Mouse (Mus musculus) CH12.LX (cell line): Measurements from ENCODE around the gene Suclg2. TPM values are rescaled to one million over a fixed set of nuclear protein-coding genes. Genes with fewer than 3 reads are reported as not detected.
A peak's percentile ranks its signal among the peaks of the same experiment; 100 is the strongest.
"Not testable (repeated sequence)": the region's sequence is repeated elsewhere in the genome, so short reads cannot be mapped to it uniquely, and the experiment has no call there.

ENCODE experiments used
- DNase-seq: peaks from one replicate; pipeline ENCODE4 v3.0.0-alpha.2; 2013; ENCODE audit errors: extremely low read depth
- H3K27ac ChIP-seq: 2 replicates; pipeline ENCODE4 v1.5.1; 2012; ENCODE audit warnings: low read depth, mild to moderate bottlenecking, control low read depth, moderate library complexity; ENCODE audit not compliant: insufficient read depth
- H3K27me3 ChIP-seq: replicated peaks from 2 replicates; pipeline ENCODE3; 2012; ENCODE audit warnings: inconsistent platforms
- H3K36me3 ChIP-seq, 2 experiments: replicated peaks in 1 of 2; 2 replicates each; pipeline versions ENCODE3 to v1.6.1; 2012; ENCODE audit warnings: inconsistent platforms in 1 of 2, low read length in 1 of 2, mild to moderate bottlenecking in 1 of 2, mixed read lengths in 1 of 2, moderate library complexity in 1 of 2; ENCODE audit not compliant: control insufficient read depth in 1 of 2, insufficient read depth in 1 of 2
- H3K4me1 ChIP-seq, 2 experiments: 2 replicates each; pipeline ENCODE4 v1.6.1; 2012; ENCODE audit warnings: inconsistent platforms in 1 of 2, moderate library complexity in 1 of 2; ENCODE audit not compliant: insufficient read depth in 2 of 2, control insufficient read depth in 1 of 2
- H3K4me2 ChIP-seq: 2 replicates; pipeline ENCODE4 v1.6.1; 2012; ENCODE audit warnings: low read depth, mild to moderate bottlenecking, control low read depth; ENCODE audit not compliant: poor library complexity, insufficient read depth, severe bottlenecking
- H3K4me3 ChIP-seq, 3 experiments: fragments of 150-350 bp in 1 of 3; sonication (generic) in 1 of 3; replicated peaks in 1 of 3; 2 replicates each; pipeline versions ENCODE3 to v1.5.1; 2011 to 2012; ENCODE audit warnings: low read depth in 2 of 3, low read length in 2 of 3, mild to moderate bottlenecking in 2 of 3, moderate library complexity in 2 of 3, control low read depth in 1 of 3, improper control_type of control experiment in 1 of 3, inconsistent platforms in 1 of 3, mixed read lengths in 1 of 3; ENCODE audit not compliant: poor library complexity in 1 of 3
- H3K79me2 ChIP-seq: replicated peaks from 2 replicates; pipeline ENCODE4 v1.6.1; 2012; ENCODE audit warnings: mild to moderate bottlenecking, moderate library complexity; ENCODE audit not compliant: control insufficient read depth, poor library complexity, insufficient read depth, severe bottlenecking; ENCODE audit errors: extremely low read depth
- H3K9ac ChIP-seq: 2 replicates; pipeline ENCODE4 v1.6.1; 2012; ENCODE audit warnings: low read depth, mild to moderate bottlenecking, control low read depth, moderate library complexity; ENCODE audit not compliant: insufficient read depth
- H3K9me3 ChIP-seq: replicated peaks from 2 replicates; pipeline ENCODE3; 2012; ENCODE audit warnings: low read length, inconsistent platforms, mixed read lengths
- ELF1 ChIP-seq: IDR thresholded peaks from 2 replicates; pipeline ENCODE4 v1.6.1; 2014; ENCODE audit warnings: low read depth, mild to moderate bottlenecking, inconsistent platforms, low read length, improper control_type of control experiment
- EP300 ChIP-seq: IDR thresholded peaks from 2 replicates; pipeline ENCODE4 v1.6.1; 2011; ENCODE audit warnings: low read length, improper control_type of control experiment
- HCFC1 ChIP-seq: IDR thresholded peaks from 2 replicates; pipeline ENCODE4 v1.6.1; 2012; ENCODE audit warnings: low read depth, mild to moderate bottlenecking, inconsistent platforms, low read length, improper control_type of control experiment
- IRF4 ChIP-seq: IDR thresholded peaks from 2 replicates; pipeline ENCODE4 v1.6.1; 2014; ENCODE audit warnings: low read depth, mild to moderate bottlenecking, inconsistent platforms, low read length, improper control_type of control experiment
- JUN ChIP-seq: IDR thresholded peaks from 2 replicates; pipeline ENCODE4 v1.6.1; 2011; ENCODE audit warnings: low read depth, mild to moderate bottlenecking, low read length, improper control_type of control experiment, moderate library complexity; ENCODE audit not compliant: insufficient read depth
- JUND ChIP-seq: conservative IDR thresholded peaks from 2 replicates; pipeline ENCODE4 v1.6.1; 2011; ENCODE audit warnings: low read depth, low read length, improper control_type of control experiment
- KAT2A ChIP-seq: IDR thresholded peaks from 2 replicates; pipeline ENCODE4 v1.6.1; 2012; ENCODE audit warnings: low read length, improper control_type of control experiment, inconsistent platforms; ENCODE audit not compliant: insufficient replicate concordance
- MAX ChIP-seq: IDR thresholded peaks from 2 replicates; pipeline ENCODE4 v1.6.1; 2011; ENCODE audit warnings: low read length, improper control_type of control experiment
- MXI1 ChIP-seq: IDR thresholded peaks from 2 replicates; pipeline ENCODE4 v1.6.1; 2011; ENCODE audit warnings: mild to moderate bottlenecking, low read depth, low read length, improper control_type of control experiment
- NELFE ChIP-seq: IDR thresholded peaks from 2 replicates; pipeline ENCODE4 v1.6.1; 2011; ENCODE audit warnings: low read depth, low read length, improper control_type of control experiment
- NRF1 ChIP-seq: IDR thresholded peaks from 2 replicates; pipeline ENCODE4 v1.6.1; 2014; ENCODE audit warnings: low read depth, mild to moderate bottlenecking, inconsistent platforms, low read length, improper control_type of control experiment, moderate library complexity
- POLR2A ChIP-seq: IDR thresholded peaks from 2 replicates; pipeline ENCODE4 v1.6.1; 2011; ENCODE audit warnings: low read depth, mild to moderate bottlenecking, improper control_type of control experiment, low read length
- POLR2AphosphoS2 ChIP-seq: IDR thresholded peaks from 2 replicates; pipeline ENCODE4 v1.6.1; 2011; ENCODE audit warnings: low read depth, low read length, improper control_type of control experiment
- RAD21 ChIP-seq: IDR thresholded peaks from 2 replicates; pipeline ENCODE4 v1.6.1; 2011; ENCODE audit warnings: low read depth, mild to moderate bottlenecking, low read length, improper control_type of control experiment, moderate library complexity
- USF1 ChIP-seq: IDR thresholded peaks from 2 replicates; pipeline ENCODE4 v1.6.1; 2014; ENCODE audit warnings: low read depth, mild to moderate bottlenecking, inconsistent platforms, low read length, improper control_type of control experiment
- USF2 ChIP-seq: conservative IDR thresholded peaks from 2 replicates; pipeline ENCODE4 v1.6.1; 2011; ENCODE audit warnings: low read depth, low read length, improper control_type of control experiment
- dilution Hi-C: fragments of 300-500 bp; cut with MboI; formaldehyde crosslinking; loops from 2 replicates; pipeline ENCODE4 v1.14.3; 2020; ENCODE audit warnings: low sequenced_read_pairs; ENCODE audit not compliant: extremely low pct_unique_long_range_greater_than_20kb, extremely low pct_ligation_motif_present
- in situ Hi-C: fragments of 300-500 bp; cut with MboI; formaldehyde crosslinking; loops from 3 replicates; pipeline ENCODE4 v1.14.3; 2019; ENCODE audit warnings: low sequenced_read_pairs, low pct_ligation_motif_present, low pct_unique_long_range_greater_than_20kb, mixed read lengths
- polyA plus RNA-seq: library from polyadenylated mRNA; unstranded; fragments of >175 nt; gene quantifications from 2 replicates; pipeline ENCODE4 v1.2.1, GENCODE M21; 2012; ENCODE audit warnings: low read depth; ENCODE audit not compliant: insufficient read length
- total RNA-seq, 2 experiments: library from RNA; depleted of rRNA; stranded (reverse); fragments of 300-350 nt in 1 of 2; fragments of >200 nt in 1 of 2; gene quantifications; 2 replicates each; pipeline ENCODE4 v1.2.3; 2012 to 2014

The Suclg2 gene
- total and polyA plus RNA-seq, 3 experiments = 46.5 to 86.2 (median 48.3) TPM

DNA sequence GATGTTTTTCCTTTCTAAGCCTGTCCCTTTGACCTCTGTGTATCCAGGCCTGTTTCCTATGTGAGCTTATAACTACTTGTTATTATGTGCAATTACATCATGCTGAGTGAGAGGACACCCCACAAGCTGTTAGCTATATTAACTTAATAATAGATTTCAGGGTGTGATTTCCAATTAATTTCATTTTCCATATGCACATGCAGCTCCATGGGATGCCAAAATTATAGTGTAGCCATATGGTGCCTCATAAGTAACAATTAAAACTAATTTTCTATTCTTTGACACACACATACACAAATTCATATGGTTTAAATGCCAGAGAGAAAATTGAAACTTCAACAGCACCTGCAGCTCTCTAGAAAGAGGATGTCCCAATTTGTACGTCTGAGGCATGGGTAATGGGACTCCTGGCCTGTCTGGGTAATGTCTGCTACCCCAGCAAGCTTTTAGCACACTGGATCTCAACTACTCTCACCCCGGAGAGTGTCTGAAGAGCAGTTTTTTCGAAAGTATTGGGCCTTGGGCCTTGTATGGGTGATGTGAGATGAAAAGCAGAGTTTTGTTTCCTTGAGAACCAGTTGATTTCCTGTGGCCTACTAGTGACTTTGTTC lies 106.1 kb downstream of the Suclg2 start:
- Histone ChIP-seq H3K79me2 (no peaks in the 10 kb centered on the region; the same call in 1 of the 2 replicates), H3K36me3 (peaks cover 2 to 34% of the 10 kb centered on the region in 2 experiments), H3K27ac (no peak overlapping the region), H3K9me3 (no peaks in the 10 kb centered on the region), H3K4me2 (peak overlapping the region; percentile 63), H3K9ac (peak overlapping the region; percentile 44; the same call in 1 of the 2 replicates)
- in situ Hi-C loops = no loop called here
- TF ChIP-seq JUND (no peak), JUN (no peak), POLR2A (no peak)
- TF ChIP-seq, all 38 proteins: peak for 0
- Histone ChIP-seq H3K27me3 (no peaks in the 10 kb centered on the region), H3K4me1 (peaks cover 15 to 66% of the 10 kb centered on the region in 2 experiments), H3K4me3 (no peak overlapping the region)
- dilution Hi-C loops = no loop called here
- DNase-seq = no peak

DNA sequence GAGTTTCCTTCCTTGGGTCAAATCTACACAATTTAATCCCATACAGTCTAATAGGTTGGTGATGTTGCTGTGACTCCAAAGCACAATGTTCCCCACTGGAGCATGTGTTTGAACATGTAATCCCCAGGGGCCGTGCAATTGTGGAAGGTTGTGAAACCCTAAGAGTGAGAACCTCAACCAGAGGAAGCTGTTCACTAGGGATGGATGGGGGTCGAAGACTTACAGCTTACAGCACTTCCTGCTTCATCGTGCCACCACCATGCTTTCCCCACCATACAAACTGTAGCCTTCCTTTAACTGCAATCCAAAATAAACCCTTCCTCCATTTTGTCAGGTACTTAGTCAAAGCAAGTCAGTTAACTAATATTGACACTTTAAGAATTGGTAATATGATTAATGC lies 107.5 kb downstream of the Suclg2 start:
- no peak for DNase-seq
- Histone ChIP-seq H3K9me3 (no peaks in the 10 kb centered on the region), H3K4me3 (no peak overlapping the region), H3K4me1 (peaks cover 15 to 71% of the 10 kb centered on the region in 2 experiments), H3K79me2 (no peaks in the 10 kb centered on the region; the same call in 1 of the 2 replicates), H3K9ac (no peak overlapping the region), H3K27ac (no peak overlapping the region), H3K36me3 (peaks cover 2 to 33% of the 10 kb centered on the region in 2 experiments), H3K4me2 (no peak overlapping the region), H3K27me3 (no peaks in the 10 kb centered on the region)
- TF ChIP-seq ELF1 (0 out of 2 replicates have a peak, but pooled peaks have one; percentile 33), JUN (no peak)
- dilution Hi-C loops = no loop called here
- in situ Hi-C loops = no loop called here

DNA sequence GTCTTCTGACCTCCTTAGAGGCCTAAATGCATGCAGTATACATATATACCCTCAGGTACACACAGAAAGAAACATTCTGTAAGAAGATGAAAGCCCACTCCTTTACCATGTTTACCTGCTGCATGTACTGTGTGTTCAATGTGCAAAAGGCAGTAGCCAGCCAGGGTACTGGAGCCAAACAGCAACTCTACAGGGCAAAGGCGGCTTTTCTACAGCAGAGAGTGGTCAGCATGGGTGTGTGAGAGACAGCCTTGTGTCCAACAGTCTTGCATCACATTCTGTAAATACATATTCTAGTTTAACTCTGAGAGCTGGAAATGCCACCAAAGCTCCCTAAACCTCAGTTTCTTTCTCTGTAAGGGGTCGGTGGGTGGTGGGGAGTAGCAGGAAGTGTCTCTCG lies 110.5 kb downstream of the Suclg2 start:
- Histone ChIP-seq H3K27ac (no peak overlapping the region), H3K4me3 (no peak overlapping the region), H3K27me3 (no peaks in the 10 kb centered on the region), H3K9ac (no peak overlapping the region), H3K4me2 (no peak overlapping the region), H3K4me1 (peaks cover 12 to 72% of the 10 kb centered on the region in 2 experiments), H3K36me3 (peaks cover 0 to 31% of the 10 kb centered on the region in 2 experiments), H3K79me2 (no peaks in the 10 kb centered on the region; the same call in 1 of the 2 replicates), H3K9me3 (no peaks in the 10 kb centered on the region)
- DNase-seq = no peak
- dilution Hi-C loops (no loop called here), in situ Hi-C loops (no loop called here)
- TF ChIP-seq NELFE (no peak), IRF4 (no peak), POLR2AphosphoS2 (no peak), KAT2A (no peak), MXI1 (no peak), HCFC1 (no peak), RAD21 (no peak), MAX (no peak), USF1 (no peak), NRF1 (no peak), USF2 (no peak), EP300 (no peak)

DNA sequence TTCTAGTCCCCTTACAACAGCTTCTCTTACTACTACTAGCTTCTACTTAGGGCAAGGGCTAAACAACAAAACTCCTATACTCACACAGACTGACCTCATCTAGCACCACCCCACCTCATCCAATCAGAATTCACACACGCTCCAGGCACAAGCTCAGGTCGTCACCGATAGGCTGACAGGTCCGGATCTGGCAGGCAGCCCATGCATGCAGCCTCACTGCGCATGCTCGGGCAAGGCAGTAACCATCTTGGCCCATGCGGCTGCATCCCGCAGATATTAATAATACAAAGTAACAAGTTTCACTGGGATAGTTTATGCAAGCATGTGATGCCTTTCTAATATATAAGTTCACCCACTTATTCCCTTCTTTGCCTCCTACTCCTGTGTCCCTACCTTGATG lies 117.9 kb downstream of the Suclg2 start:
- H3K27ac ChIP-seq, H3K79me2 ChIP-seq, H3K9ac ChIP-seq, H3K27me3 ChIP-seq, H3K4me3 ChIP-seq, H3K9me3 ChIP-seq, DNase-seq, in situ Hi-C loops, H3K4me2 ChIP-seq, dilution Hi-C loops: not testable (repeated sequence)
- H3K4me1 ChIP-seq = peaks cover 4 to 52% of the 10 kb centered on the region in 2 experiments; a peak in 2 of 4 replicates
- H3K36me3 ChIP-seq = peaks cover 0 to 33% of the 10 kb centered on the region in 2 experiments
